Mouse (Mus musculus) CD4-positive helper T cell, adult 2 months (primary cell): ENCODE measurements around the gene Ipo7.
A peak's percentile ranks its signal among the peaks of the same experiment; 100 is the strongest.
"Not testable (repeated sequence)": the region's sequence is repeated elsewhere in the genome, so short reads cannot be mapped to it uniquely, and the experiment has no call there.

ENCODE experiments used
- DNase-seq: peaks from one replicate; pipeline ENCODE4 v3.0.0-alpha.2; 2012; ENCODE audit warnings: low read depth, missing footprints, low spot score

Ipo7 gene

GRCm38 (mm10) chr7:110023553-110023952 lies 5.5 kb downstream of the Ipo7 start:
- no peak for DNase-seq

DNA sequence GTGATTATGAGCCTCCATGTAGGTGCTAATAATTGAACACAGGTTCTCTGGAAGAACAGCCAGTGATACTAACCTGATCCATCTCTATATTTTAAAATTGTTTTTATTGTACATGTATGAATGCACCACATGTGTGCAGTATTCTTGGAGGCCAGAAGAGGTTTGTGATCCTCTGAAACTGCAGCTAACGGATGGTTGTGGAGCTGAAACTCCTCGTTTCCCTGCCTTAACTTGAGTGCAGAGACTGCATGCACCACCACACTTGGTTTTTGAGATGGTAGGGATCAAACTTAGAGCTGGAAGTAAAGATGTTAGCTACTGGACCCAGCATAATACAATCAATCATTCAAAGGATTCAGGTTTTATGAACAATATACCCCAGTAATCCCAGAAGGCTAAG lies 8.5 kb downstream of the Ipo7 start:
- no peak for DNase-seq

- no peak for DNase-seq
These were observed 10.8 kb downstream of the Ipo7 start for GRCm38 (mm10) chr7:110028826-110029225.

DNA sequence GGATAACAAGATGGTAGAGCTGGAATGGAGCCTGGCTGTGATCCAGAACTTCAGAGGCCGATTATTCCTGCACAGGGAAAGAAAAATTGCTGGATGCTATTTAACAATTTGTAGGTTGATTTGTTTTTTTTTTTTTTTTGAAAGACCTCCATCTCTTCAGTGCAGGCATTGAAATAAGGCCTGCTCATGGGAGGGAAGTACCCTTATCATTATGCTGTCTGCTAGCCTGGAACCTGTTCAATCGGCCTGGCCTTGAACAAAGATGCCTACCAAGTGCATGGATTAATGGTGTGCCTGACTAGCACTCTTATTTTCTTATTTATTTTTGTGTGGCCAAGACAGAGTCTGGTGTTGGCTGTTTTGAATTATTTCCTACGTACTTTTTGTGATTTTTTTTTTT lies 12.3 kb downstream of the Ipo7 start:
- DNase-seq, result no peak

DNA sequence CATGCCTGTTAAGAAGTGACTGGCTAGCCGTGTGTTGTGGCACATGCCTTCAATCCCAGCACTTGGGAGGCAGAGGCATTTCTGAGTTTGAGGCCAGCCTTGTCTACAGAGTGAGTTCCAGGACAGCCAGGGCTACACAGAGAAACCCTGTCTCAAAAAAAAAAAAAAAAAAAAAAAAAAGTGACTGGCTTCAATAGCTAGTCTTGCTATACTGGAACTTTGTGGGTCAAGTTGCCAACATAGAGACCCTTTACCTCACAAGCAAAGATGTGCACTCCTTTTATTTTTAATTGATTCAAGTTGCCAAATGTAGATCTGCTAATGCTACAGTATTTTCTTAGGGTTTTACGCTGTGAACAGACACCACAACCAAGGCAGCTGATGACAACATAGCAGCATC lies 39.6 kb downstream of the Ipo7 start:
- not testable (repeated sequence) for DNase-seq

DNA sequence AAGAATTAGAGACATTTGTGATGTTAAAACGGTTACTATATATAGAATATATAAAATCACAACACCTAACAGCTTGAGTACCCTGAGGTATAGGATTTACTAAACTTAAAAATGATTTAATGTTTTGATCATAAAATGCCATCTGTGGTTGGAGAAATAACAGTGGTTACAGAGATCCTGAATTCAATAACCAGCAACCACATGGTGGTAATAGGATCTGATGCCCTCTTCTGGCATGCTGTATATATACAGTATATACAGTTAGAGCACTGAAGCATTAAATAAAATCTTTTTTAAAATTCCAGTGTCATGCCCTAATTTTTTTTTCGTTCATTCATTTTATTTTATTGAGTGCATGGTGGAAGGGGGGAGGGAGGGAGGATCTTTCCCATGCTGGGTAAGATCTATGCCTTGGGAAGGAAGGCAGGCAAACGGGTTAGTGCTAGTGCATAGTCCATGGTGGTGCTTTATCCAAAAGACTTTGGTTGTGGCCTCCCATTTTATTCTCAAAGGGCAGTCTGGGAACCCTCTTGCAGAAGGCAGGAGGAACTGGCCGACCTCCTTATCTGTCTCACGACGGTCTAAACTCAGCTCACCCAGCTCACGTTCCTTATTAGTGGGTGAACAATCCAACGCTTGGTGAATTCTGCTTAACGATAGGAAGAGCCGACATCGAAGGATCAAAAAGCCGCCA lies 41.2 kb downstream of the Ipo7 start:
- DNase-seq, result peak; percentile 46

- DNase-seq, result no peak
These were observed 42.1 kb downstream of the Ipo7 start for GRCm38 (mm10) chr7:110060106-110060668.

- no peak for DNase-seq
These were observed 42.7 kb downstream of the Ipo7 start for GRCm38 (mm10) chr7:110060669-110061198.

DNA sequence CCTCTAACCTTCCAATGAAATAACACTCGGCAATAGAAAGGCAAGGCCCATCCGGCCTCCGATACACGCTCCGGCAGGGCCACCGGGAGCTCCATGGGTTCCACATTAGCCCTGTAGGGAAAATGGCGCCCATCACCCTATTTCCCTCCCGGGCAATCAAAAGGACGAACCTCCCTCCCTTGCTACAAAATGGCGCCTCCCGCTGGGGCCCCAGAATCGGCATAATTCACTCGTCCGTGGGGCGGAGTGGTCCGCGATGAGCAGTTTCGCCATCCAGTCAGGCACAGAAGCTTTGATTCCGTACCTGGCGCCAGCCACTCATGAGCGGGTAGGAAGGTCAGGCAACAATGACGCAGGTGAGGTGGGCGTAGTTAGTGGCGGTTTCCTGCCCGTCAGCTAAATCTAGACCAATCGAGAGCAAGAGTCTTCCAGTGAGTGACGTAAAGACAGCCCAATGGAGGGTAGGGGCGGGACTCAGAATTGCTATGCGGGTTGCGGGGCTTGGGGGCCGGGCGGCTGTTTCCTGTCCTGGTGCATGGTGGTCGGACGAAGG lies 43.2 kb downstream of the Ipo7 start, which contains the start of gene Zfp143:
TSS of gene Zfp143 (plus strand) at position 19 of the 553 bp plus-strand sequence.
- DNase-seq, result peak; percentile 100

DNA sequence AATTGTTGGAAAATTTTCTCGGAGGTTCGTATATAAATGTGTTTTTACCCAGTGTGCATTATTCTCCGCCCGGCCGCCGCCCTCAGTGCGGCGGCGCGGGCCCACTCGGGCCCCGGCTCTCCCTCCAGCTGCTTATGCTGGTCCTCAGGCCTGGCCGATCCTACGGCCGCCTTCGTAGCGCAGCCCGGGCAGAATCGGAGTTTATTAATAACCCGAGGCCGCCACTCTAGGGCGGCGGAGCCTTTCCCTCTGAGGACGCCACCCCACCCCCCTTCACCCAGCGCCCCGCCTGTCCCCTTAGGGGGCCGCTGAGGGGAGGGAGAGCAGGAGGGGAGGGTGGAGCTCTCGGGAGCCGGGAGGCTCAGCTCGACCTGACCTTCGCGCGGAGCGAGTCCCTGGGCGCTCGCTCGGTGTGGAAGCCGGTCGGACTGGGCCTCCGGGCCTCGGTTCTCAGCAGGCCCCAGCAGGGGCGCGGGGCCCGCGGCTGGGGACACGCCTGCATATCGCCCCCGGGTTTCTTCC lies 43.7 kb downstream of the Ipo7 start:
- DNase-seq, result no peak

DNA sequence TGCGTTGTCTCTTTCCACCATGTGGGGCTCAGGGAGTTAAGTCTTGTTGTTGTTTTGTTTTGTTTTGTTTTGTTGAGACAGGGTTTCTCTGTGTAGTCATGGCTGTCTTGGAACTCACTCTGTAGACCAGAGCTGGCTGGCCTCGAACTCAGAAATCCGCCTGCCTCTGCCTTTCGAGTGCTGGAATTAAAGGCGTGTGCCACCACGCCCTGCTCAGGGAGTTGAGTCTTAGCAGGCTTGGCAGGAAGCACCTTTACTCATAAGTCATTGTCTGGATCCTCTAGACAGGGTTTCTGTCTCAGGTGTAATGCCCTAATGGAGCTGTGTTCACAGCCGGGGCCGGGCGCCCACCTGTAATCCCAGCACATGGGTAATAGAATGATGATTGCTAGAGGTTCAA lies 45.7 kb downstream of the Ipo7 start:
- peak; percentile 9 for DNase-seq

DNA sequence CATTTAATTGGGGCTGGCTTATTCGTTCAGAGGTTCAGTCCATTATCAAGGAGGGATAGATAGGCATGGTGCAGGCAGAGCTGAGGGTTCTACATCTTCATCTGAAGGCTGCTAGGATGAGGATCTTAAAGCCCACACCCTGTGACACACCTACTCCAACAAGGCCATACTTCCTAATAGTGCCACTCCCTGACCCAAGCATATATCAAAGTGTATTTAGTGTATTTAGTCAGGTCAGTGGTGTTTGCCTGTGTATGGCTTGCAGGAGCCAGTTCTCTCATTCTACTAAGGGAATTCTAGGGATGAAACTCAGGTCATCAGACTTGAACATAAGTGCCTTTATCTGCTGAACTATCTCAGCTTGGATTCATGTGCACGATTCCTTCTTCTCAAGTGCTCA lies 51.0 kb downstream of the Ipo7 start:
- no peak for DNase-seq

DNA sequence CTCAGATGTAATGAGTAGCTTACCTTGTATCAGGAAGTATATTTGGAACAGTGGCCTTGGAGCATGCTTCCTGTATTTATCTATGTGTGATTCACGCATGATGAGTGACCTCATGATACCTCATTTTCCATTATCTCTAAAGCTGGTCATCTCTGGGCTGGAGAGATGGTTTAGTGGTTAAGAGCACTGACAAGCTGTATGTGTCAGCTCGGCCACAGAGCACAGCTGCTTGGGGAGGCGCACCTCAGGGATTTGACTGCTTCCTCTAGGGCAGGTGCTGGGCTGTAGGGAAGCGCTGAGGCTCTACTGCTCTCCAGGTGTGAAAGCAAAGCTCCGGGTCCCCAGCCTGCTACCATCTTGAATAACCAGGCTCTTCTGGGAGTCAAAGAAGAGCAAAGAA lies 60.1 kb downstream of the Ipo7 start:
- DNase-seq, result no peak

- DNase-seq, result peak; percentile 59
These were observed 65.5 kb downstream of the Ipo7 start for GRCm38 (mm10) chr7:110083386-110084165.

GRCm38 (mm10) chr7:110085217-110085616 lies 67.1 kb downstream of the Ipo7 start:
- DNase-seq, result no peak

DNA sequence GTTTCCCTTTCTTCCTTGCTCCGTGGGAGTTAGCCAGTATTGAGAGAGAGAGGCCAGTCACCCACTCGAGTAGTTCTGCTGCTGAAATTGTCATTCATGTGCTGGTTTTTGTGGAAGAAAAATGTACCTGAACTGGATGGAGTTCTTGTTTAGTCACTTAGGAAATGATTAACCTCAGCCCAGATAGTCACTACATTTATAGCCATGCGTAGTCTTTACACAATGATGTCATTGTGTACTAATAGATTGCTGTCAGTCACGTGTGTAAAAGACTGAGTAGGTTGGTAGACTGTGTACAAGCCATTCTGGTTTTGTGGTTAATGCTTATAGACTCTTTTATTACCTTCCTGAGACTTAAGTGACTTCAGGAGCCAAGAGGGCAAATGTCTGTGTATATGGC lies 69.8 kb downstream of the Ipo7 start:
- DNase-seq, result no peak

GRCm38 (mm10) chr7:110091670-110092069 lies 73.6 kb downstream of the Ipo7 start:
- DNase-seq, result no peak

DNA sequence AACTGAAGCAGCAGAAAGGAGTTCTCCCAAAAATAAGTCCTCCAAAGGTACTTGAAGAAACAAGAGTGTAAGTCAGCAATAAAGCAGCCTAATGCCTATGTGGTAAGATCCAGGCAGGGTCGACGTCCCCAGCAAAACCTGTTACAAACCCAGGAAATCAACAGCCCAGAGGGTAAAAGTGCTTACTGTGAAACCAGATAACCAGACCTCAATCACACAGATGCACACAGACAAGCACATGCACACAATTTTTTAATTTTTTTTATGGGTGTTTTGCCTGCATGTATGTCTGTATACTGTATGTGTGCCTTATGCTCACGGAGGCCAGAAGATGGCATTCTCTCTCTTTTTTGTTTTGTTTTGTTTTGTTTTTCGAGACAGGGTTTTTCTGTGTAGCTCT lies 78.3 kb downstream of the Ipo7 start:
- DNase-seq, result no peak

DNA sequence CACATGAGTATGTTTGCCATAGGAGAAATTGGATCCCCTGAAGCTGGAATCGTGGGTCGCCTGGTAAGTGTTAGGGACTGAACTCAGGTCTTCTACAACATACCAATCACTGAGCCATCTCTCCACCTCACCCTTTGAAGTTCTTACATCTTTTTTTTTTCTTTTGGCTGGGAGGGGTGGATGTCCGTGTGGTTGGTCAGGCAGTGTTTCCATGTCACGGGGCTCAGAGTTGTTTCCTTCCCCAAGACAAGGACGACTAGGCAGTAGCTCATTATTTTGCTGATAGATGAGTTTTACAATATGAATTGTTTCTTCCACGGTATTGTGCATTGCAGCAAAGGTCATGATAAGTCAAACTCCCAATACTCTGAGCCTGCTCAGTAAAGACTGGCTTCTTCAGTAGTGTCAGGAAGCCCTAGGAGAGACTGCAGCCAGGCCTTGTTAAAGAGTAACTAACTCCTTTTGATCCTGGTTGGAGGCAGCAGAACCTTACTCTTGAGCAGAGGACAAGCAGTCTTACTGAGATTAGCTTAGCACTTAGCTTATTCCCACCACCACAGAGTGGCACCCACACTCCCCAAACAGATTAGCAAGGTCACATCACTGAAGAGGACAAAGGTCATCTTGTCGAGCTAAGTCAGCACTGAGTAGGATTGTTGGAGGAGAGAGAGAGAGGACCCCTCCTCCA lies 79.2 kb downstream of the Ipo7 start:
- DNase-seq, result no peak

GRCm38 (mm10) chr7:110100854-110101253 lies 82.8 kb downstream of the Ipo7 start:
- no peak for DNase-seq

DNA sequence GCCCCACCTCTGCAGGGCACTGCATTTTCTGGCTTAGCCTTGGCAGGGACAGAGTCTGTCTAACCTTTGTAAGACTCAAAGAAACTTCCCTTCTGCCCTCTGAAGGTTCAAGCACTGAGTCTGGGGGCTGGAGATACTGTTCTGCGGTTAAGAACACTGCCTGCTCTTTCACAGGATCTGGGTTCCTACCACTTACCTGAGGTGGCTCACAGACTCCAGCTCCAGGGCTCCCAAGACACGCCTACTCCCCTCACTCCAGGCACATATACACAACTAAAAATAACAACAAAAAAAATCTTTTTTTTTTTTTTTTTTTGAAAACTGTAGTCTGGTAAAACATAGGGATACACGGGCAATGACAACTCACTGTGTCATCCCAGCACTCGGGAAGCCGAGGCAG lies 83.2 kb downstream of the Ipo7 start:
- no peak for DNase-seq
